Mouse (Mus musculus): ENCODE data around the gene Zswim7.

GRCm38 (mm10) chr11:62287700-62288099 is 6.5 kb upstream of the Zswim7 start:
- TF ChIP-seq CTCF (IDR thresholded peaks at IDR 0.05; ENCODE audit: control insufficient read depth, insufficient read depth, low read length) (no peak), POLR2A (IDR thresholded peaks at IDR 0.05; ENCODE audit: borderline replicate concordance, control insufficient read depth, low read depth, low read length) (no peak)
